Mouse (Mus musculus): ENCODE measurements around the gene Hsd17b1. TPM values are rescaled to one million over a fixed set of nuclear protein-coding genes. Genes with fewer than 3 reads are reported as not detected.
"Not testable (repeated sequence)": the region's sequence is repeated elsewhere in the genome, so short reads cannot be mapped to it uniquely, and the experiment has no call there.

Gene Hsd17b1
- total RNA-seq, 2 experiments from 2014 or later: 0.38 to 0.81 TPM

DNA sequence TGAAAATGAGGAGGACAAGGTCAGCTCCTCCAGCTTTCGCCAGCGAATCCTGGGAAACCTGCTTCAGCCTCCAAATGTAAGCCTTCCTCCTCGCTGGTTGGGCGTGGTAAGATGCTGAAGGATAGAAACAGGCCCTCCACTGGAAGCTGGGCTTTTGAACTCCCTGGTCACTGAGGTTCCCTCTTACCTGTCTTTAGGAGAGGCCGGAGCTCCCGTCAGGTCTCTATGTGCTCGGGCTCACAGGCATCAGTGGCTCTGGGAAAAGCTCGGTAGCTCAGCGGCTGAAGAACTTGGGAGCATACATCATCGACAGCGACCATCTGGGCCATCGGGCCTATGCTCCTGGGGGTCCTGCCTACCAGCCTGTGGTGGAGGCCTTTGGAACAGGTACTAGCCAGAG, 6.6 kb downstream of the Hsd17b1 start:
- no peak for DNase-seq (ENCODE audit: low spot score in 2 of 2)

DNA sequence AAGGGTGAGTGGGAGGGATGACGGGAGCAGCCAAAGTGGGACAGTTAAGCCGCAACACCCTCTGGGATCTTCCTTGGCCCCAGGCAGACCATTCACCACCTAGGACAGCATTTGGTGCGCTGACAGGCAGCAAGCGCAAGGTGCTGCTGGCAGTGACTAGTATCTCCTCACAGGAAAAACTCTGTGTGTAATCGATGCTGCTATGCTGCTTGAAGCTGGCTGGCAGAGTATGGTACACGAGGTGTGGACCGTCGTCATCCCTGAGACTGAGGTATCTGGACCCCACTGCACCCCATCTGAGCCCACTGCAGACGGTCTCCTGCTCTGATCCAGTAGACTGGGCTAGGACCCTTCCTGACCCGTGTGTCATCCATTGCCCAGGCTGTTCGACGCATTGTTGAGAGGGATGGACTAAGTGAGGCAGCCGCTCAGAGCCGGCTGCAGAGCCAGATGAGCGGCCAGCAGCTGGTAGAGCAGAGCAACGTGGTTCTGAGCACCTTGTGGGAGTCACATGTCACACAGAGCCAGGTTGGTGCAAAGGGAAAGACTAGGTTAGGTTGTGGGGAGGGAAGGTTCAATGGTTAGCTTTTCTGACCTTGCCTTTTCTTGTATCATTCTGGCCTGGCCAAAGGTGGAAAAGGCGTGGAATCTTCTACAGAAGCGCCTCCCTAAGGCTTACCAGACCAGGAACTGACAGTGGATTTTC, 7.6 kb downstream of the Hsd17b1 start:
- no peak for DNase-seq (ENCODE audit: low spot score in 2 of 2)

DNA sequence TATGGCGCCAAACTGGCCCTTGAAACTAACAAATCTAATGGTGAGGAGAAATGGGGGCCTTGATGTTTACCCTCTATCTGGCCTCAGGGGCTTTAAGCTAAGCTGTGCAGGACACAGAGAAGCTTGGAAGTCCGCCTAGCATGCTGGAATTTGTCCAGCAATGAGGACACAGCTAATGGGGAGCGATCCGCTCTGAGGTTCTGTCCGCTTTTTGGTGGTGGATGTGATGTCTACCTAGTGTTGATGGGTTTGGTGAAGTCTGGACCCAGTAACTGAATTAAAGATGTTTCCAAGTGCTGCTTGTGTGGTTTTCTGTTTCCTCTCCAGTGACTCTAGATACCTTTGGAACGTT, 8.1 kb downstream of the Hsd17b1 start:
- DNase-seq (ENCODE audit: low spot score in 2 of 2): no peak

DNA sequence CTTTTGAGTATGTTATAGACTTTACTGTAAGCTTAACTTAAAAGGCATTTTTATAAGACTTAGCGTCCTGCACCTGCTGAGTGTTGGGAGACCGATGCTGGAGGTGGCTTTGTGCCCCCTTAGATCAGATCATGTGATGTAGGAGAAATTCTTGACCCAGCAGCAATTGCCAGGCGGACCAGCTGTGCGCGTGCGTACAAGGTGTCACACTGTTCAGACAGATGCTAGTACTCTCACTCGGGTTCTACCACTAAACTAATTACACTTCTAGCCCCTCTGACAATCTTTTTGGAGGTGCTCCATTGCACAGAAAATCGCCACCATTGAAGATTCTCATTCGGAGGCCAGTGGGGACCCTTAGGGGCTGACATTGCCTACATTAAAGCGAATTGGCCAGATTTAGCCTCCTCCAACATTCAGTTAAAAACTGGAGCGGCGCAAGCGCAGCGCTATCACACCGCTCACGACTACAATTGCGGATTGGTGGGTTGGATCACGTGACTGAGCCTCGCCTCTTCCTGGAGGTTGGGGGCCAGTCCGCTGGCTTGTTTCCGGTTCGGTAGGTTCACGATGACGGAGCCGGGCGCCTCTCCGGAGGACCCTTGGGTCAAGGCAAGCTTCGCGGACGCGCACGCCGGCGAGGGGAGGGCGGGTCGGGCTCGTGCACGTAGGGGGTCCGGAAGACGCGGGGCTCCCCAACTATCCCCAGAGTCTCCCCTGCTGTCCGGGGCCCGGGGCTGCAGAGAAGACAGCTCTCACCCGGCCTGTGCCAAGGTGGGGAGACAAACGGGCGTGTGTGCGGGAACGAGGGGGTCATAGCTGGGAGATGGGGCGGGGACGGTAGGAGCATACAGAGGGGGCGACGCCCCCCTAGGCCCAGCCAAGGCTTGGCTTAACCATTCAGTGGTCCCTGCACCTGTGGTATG, 8.8 kb downstream of the Hsd17b1 start, which contains the start of gene Mlx:
Mlx (plus strand) TSS at position 522 of the 926 bp plus-strand sequence.
- DNase-seq (ENCODE audit: low spot score in 2 of 2): peak; percentile 88 to 94

DNA sequence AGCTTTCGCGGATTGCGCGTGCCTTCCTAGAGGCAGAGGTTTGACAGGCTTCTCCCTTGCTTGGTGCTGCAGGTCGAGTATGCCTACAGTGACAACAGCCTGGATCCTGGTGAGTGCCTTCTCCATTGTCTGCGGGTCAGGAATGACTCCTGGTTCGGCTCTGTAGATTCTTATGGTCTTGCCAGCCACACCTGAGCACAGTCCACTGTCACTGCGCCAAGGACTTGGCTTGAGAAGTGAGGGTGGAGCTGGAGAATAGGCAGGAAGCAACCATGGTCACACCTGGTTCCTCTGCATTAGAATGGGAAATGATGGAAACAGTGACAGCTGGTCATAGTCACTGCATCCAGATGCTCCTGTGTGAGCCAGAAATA, 9.5 kb downstream of the Hsd17b1 start:
- no peak for DNase-seq (ENCODE audit: low spot score in 2 of 2)

DNA sequence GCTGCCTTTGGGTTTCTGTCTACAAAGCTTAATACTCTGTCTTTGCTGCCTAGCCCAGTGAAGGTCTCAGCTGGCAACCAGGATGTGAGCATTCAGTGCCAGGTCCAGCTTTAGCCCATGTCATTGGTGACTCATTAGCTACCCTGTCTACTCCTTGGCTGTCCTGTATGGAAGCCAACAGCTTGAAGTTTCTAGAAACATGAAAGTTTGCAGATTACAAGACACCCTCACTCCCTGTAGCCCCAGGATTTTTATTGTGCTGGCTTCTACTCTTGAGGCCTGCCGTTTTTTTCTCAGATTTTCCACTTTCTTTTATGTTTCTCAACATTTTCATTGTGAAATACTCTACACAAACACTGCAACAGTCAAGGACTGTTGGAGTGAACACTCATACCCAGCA, 11.7 kb downstream of the Hsd17b1 start:
- no peak for DNase-seq (ENCODE audit: low spot score in 2 of 2)

DNA sequence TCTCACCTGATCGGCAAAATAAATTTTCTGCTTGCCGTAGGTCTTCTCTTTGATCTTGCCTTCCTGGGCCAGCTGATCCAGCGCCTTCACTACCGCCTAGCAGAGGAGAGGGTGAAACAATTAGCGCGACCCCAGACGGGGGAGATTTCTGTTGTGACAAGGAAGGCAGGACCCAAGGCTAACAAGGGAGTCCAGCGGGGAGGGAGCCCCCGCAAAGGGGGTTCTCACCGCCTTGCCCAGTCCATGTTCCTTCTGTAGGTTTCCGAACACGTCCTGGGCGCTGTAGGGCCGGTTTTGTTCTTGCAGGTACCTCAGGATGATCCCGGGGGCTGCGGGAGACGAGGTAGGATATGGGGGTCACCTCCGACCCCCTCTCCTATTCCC, 16.7 kb downstream of the Hsd17b1 start:
- DNase-seq (ENCODE audit: low spot score in 2 of 2): peak in 1 of 2 experiments; percentile 44

DNA sequence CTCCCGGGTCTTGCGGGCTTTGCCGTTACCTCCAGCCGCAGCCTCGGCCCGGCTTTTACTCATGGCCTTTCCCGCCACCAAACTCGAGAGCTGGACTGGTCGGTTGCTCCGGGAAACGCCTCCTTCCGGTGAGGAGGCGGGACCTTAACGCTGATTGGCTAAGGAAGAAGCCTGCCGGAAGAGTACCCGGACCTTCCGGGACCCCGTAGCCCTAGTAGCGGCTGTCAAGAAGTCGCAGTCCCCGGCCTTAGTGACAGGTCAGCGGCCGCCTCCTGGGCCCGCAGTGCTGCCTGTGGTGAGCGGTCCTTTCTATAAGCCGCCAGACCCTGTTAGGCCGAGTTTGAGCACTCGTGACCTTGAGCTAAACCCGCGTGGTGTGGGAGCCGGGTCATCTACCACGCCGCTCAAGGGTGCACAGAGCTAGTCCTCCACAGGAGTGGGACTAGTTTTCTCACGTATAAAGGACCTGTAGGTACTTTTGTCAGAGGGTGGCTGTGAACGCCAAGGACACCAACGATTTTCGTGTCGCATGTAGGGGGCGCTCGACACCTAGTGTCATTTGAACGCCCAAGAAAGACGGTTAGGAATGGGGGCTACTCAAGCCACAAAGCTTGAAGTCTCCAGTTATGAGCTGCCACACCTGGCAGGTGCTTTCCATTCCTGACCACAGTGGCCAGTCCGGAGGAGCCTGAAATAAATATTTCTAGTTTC, 17.3 kb downstream of the Hsd17b1 start, which contains the start of gene Psmc3ip:
Psmc3ip (minus strand) TSS at position 123 of the 711 bp plus-strand sequence.
- DNase-seq (ENCODE audit: low spot score in 2 of 2): peak; percentile 91 to 95

DNA sequence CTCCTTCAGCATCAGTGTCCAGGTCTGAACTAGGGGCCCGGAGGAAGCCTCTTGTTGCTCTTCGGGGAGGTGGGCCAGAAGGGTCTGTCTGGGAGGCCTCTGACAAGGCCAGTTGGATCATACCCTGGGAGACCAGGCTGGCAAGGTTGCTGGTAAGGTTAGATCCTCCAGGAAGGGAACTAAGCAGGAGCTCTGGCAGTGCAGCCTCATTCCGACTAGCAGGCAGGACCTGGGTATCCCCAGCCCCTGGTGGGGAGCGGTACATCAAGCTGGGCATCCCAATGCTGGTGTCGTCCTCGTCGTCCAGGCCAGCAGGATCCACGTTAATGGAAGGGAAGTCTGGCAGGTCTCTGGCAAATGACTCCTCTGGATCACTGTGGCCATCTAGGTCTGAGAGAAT, 20.0 kb downstream of the Hsd17b1 start:
- no peak for DNase-seq (ENCODE audit: low spot score in 2 of 2)

DNA sequence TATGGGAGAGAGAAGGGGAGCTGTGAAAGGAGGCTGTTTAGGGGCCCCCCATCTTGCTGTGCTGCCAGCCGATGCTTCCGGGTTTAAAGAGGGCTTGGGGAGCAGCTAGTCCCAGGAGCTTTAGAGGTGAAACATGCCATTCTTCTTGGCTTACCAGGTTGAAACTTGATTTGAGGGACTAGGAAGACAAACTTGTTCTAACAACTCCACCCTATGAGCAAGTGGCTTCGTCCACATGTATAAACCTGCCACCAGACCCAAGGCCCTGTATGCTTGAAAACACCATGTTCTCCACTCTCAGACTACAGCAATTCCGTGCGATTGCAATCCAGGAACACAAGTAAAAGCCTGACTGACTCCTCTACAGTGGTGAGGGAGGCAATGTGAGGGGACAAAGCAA, 24.8 kb downstream of the Hsd17b1 start:
- no peak for DNase-seq (ENCODE audit: low spot score in 2 of 2)

DNA sequence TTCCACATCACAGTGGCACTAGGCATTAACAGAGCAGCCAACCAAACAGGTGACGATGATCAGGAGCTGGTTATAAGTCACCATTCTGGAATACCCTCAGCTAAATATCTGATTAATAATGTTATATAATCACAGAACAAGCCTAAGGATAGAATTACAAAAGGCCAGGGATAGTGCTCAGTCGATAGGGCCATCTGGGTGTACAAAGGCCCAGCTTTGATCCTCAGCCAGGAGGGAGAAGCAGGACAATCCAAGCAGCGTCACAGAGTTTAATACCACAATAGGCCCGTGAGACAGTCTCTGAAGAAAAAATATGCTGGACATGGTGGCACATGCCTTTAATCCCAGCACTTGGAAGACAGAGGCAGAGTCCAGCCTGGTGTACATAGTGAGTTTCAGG, 31.1 kb downstream of the Hsd17b1 start:
- no peak for DNase-seq (ENCODE audit: low spot score in 2 of 2)

DNA sequence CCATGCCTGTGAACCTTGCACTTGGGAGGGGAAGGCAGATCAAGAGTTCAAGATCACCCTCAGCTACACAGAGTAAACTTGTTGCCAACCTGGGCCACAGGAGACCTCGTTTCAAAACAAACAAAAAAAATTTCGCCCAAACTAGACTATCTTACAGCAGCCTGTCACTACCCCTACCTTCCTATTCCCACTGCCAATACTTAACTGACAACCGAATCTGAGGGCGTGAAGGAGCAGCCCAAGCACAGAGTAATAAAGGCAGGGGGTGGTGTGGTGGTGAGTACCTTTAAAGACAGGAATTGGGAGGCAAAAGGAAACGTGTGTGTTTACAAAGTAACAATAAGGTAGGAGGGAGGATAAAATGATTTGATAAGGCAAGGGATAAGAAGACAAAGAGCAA, 32.5 kb downstream of the Hsd17b1 start:
- DNase-seq (ENCODE audit: low spot score in 2 of 2): no peak

DNA sequence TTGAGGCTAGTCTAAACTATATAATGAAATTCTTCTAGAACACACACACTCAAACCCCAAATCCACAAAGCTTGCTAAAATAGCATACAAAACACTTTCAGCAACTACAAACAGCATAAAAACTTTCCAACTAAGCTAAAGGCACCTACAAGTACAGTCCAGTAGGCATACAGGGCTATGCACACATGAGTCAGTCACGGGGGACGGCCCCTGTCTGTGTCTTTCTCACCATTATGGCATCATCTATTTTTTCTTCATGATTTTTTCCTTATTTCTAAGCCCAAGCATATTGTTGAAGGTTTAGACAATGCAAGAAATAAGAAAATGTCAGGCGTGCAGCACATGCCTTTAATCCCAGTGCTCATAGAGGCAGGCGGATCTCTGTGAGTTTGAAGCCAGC, 33.0 kb downstream of the Hsd17b1 start:
- DNase-seq (ENCODE audit: low spot score in 2 of 2): no peak

DNA sequence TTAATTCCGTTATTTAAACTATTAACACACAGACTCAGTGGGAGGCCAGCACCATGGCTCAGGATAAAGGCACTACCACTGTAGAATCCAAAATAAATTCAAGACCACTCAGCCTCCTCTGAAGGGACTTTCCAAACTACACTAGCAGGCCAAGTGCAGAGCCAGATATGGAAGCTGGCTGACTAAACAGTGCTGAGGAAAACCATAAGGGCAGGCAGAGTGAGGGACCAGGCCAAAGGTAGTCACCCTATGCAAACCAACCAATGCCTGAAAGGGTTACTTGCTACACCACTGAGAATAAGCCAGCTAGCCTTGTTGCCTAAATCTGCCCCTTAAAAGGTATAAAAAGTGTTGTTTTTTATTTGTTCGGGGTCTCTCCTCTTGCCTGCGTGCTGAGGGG, 34.0 kb downstream of the Hsd17b1 start:
- no peak for DNase-seq (ENCODE audit: low spot score in 2 of 2)

DNA sequence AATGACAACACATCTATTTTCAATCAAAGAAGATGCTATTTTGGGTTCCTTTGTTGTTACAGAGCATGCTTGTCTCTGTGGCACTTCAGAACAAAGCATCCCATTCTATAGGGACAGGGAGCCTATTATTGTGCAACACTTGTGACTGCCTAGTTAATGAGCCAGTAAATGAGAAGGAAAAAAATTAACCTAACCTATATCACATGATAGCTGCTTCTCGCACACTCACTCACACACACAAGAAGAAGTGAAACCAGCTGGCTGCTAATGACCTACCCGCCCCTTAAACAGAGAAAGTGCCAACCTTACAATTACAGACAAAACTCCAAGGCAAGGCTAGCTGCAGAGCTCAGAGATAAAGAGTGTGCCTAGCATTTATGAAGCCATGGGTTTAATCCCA, 37.4 kb downstream of the Hsd17b1 start:
- DNase-seq (ENCODE audit: low spot score in 2 of 2): no peak

DNA sequence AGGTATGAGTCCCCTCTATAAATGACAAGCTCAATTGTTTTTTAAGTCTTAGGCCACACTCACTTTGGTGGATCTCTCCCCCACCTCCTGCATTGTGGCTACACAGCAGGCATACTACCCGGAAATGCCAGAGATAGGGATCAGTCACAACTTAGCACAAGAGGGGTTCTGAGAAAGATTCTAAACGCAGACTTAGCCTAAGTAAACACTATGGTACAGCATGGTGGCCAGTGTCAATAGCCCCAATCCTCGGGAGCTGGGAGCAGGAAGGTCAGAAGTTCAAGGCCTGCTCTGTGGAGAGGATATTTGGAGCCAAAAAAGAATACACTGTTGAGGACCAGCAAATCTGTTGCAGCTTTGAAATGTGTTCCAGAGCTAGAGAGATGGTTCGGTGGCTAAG, 39.9 kb downstream of the Hsd17b1 start:
- no peak for DNase-seq (ENCODE audit: low spot score in 2 of 2)

DNA sequence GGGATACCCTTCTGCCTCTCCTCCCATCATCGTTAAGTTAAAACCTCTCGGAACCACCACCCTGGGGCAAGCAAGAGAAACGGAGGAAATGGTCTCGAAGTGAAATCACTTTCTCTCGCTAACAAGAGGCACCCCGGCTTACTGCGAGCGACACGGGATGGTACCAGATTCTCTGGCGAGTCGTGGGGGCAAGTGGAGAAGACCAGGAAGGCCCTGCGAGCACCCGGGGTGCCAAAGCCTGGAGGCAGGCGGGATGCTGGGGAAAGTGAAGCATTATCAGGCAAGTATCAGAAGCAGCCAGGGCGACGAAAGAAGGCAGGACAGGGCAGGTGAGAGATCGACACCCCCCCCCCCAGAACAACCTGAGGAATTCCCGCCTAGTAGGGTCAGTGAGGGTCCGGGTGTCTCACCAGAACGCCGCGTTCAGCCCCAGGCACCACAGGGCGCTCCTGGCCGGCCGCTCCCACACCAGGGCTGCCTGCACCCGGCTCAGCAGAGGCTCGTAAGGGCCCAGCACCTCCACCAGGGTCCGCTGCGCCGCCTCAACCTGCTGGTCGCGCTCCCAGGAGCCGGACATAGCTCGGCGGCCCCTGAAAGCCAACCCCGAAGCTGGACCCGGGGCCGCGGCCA, 41.0 kb downstream of the Hsd17b1 start:
- no peak for DNase-seq (ENCODE audit: low spot score in 2 of 2)

DNA sequence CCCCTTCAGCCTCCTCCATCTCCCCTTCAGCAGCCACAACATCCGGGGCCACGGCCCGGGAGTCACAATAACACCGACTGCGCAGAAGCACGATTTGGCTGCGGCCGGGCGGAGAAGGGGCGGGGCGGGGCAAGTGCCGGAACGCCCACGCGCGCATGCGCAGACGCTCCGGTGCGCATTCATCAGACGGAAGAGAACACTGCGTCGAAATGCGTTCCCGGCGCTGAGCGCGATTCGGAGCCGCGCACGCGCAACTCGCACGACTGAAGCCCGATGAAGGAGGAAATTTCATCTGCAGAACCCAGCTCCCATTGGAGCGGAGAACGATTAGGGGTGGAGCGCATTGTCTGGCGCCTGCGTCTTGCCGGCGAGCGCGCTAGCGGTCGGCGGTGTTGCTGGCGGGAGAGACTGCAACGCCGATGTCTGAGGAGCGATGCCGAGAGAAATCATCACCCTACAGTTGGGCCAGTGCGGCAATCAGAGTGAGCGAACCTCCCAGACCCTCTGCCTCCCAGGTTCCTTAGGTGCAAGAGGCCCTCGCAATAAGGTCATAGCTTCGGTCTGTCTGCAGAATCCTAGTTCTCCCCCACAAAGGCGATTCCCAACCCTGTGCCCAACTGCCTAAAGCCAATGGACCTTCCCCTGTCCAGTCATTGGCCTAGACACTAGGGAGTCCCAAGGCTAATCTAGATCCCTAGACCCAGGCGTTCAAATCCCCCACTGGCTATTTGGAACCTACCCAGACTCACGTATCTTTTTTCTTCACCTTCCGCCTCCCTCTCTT, 41.7 kb downstream of the Hsd17b1 start, which contains the start of the genes Retreg3 and Tubg1:
Retreg3 (minus strand) TSS at position 133 of the 784 bp plus-strand sequence.
Tubg1 (plus strand) TSS at position 178 of the 784 bp plus-strand sequence.
- peak; percentile 99 for DNase-seq (ENCODE audit: low spot score in 2 of 2)

DNA sequence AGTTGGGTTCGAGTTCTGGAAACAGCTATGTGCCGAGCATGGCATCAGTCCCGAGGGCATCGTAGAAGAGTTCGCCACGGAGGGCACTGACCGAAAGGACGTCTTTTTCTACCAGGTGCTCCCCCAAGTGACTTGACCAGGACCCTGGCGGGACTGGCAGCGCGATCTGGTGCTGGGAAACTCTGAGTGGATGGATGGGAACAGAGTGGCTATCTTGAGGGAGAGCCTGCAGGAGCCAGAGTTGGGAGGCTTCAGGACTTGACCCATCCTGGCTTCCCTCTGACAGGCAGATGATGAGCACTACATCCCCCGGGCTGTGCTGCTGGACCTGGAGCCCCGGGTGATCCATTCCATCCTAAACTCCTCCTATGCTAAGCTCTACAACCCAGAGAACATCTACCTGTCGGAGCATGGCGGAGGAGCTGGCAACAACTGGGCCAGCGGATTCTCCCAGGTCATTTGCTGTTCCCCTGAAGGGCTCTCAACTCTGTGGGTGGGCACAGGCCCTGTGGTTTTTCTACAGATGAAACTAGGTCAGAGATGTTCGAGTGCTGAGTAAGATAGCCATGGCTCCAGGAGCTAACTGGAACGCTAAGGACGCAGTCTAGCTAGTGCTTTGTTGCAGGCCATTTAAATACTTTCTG, 42.5 kb downstream of the Hsd17b1 start:
- DNase-seq (ENCODE audit: low spot score in 2 of 2): no peak

DNA sequence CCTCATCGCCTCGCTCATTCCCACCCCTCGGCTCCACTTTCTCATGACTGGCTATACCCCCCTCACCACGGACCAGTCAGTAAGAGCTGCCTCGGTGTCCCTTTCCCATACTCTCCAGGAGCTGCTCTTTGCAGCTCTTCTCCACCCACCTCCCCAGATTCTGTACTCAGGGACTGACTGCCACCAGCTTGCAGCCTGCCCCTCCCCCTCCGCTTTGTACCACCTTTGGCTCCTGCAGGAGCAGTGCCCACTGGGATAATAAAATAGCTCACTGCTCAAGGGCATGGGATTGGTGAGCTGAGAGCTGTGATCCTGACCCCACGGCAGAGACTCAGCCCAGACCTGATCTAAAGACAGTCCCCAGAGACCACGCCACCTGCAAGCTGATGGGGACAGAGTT, 46.3 kb downstream of the Hsd17b1 start:
- not testable (repeated sequence) for DNase-seq (ENCODE audit: low spot score in 2 of 2)

Measured in layer of hippocampus, postnatal 14 days (tissue).